Mouse (Mus musculus) C2C12 (cell line): ENCODE results near the gene Abca4. TPM values are rescaled to one million over a fixed set of nuclear protein-coding genes. Genes with fewer than 3 reads are reported as not detected.

Source experiments
- H3K27me3 ChIP-seq: one replicate; pipeline ENCODE4 v1.6.1; 2011; ENCODE audit not compliant: control insufficient read depth, insufficient read depth, insufficient read length
- H3K36me3 ChIP-seq: one replicate; pipeline ENCODE4 v1.6.1; 2011; ENCODE audit not compliant: control insufficient read depth, insufficient read depth
- H3K4me3 ChIP-seq: one replicate; pipeline ENCODE4 v1.5.1; 2011; ENCODE audit warnings: mild to moderate bottlenecking, control low read depth; ENCODE audit not compliant: poor library complexity, insufficient read depth, severe bottlenecking
- H3K79me2 ChIP-seq: one replicate; pipeline ENCODE4 v1.6.1; 2011; ENCODE audit not compliant: control insufficient read depth, insufficient read depth
- H3K79me3 ChIP-seq: one replicate; pipeline ENCODE4 v1.6.1; 2011; ENCODE audit warnings: low read depth, control low read depth
- H3ac ChIP-seq: one replicate; pipeline ENCODE3; 2011; ENCODE audit warnings: low read depth; ENCODE audit not compliant: control insufficient read depth, insufficient read length
- CEBPB ChIP-seq: IDR thresholded peaks from one replicate; pipeline ENCODE4 v1.6.1; 2011; ENCODE audit warnings: low read depth, mild to moderate bottlenecking, control low read depth, moderate library complexity
- CTCF ChIP-seq: IDR thresholded peaks from one replicate; pipeline ENCODE4 v1.5.1; 2011; ENCODE audit not compliant: control insufficient read depth, insufficient read depth, insufficient read length
- FOSL1 ChIP-seq: IDR thresholded peaks from one replicate; pipeline ENCODE4 v1.8.0; 2011; ENCODE audit warnings: mild to moderate bottlenecking, low read length; ENCODE audit not compliant: poor library complexity, insufficient read depth, severe bottlenecking
- MAX ChIP-seq: IDR thresholded peaks from one replicate; pipeline ENCODE4 v1.6.1; 2011; ENCODE audit warnings: mild to moderate bottlenecking, control low read depth
- MYOD1 ChIP-seq: IDR thresholded peaks from one replicate; pipeline ENCODE4 v1.6.1; 2011; ENCODE audit warnings: low read depth; ENCODE audit not compliant: control insufficient read depth, insufficient read length
- MYOG ChIP-seq: IDR thresholded peaks from one replicate; pipeline ENCODE4 v1.6.1; 2011; ENCODE audit not compliant: control insufficient read depth, insufficient read length; ENCODE audit errors: extremely low read depth
- USF1 ChIP-seq: IDR thresholded peaks from one replicate; pipeline ENCODE4 v1.6.1; 2011; ENCODE audit warnings: low read depth, mild to moderate bottlenecking, control low read depth, moderate library complexity
- polyA plus RNA-seq: library from polyadenylated mRNA; unstranded; fragments of >200 nt; fragmentation: generic; extraction: Trizol; gene quantifications from one replicate; pipeline ENCODE4 v1.2.1, GENCODE M21; 2012; ENCODE audit warnings: missing spikeins

The Abca4 gene
- polyA plus RNA-seq, 1 experiment: 0.02 TPM

DNA sequence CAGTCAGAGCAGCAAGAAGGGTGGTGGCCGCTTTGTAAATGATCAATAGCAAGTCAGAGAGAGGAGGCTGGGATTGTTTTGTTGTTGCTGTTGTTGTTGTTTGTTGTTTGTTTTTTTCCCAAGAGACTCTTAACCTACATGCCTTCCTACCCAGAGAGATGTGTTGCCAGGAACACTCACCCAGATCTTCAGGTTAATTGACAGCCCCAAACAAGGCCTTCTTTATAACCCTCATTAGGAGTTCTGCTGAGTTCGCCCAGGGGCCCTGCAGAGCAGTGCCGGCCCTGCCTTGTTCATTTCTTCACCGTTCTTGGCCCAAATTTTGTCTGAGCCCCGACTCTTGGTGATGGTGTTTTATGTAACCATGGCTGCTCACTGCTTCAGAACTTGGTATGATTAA is 156.2 kb downstream of the Abca4 start:
- Histone ChIP-seq H3K79me2 (no peaks in the 10 kb centered on the region), H3ac (no peak overlapping the region), H3K27me3 (no peaks in the 10 kb centered on the region), H3K4me3 (no peak overlapping the region), H3K36me3 (no peaks in the 10 kb centered on the region), H3K79me3 (no peaks in the 10 kb centered on the region)
- TF ChIP-seq MAX (no peak), MYOG (no peak), FOSL1 (no peak), CTCF (no peak), CEBPB (no peak), MYOD1 (no peak), USF1 (no peak)

DNA sequence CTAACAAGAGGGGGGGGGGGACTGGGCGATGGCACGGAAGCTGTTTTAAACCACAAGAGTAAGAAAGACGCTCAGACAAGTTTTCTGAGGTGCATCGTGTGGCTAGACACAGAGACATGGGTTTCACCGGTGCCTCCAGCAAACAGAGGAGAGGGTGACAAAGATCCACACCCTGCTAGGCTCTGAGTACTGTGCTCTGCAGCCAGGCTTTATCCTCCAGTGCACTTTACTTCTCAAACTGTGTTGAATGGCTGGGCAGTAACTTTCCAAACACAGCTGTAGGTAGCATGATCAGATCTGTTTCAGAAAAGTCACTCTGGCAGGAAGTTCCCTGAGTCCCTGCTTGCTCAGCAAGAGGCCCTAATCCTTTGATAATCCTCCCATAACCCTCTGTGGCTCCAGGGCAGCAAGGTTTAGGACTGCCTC is 158.1 kb downstream of the Abca4 start:
- Histone ChIP-seq H3K36me3 (no peaks in the 10 kb centered on the region), H3K27me3 (no peaks in the 10 kb centered on the region), H3K79me3 (no peaks in the 10 kb centered on the region), H3K4me3 (no peak overlapping the region), H3ac (no peak overlapping the region), H3K79me2 (no peaks in the 10 kb centered on the region)
- TF ChIP-seq USF1 (no peak), MYOG (no peak)

DNA sequence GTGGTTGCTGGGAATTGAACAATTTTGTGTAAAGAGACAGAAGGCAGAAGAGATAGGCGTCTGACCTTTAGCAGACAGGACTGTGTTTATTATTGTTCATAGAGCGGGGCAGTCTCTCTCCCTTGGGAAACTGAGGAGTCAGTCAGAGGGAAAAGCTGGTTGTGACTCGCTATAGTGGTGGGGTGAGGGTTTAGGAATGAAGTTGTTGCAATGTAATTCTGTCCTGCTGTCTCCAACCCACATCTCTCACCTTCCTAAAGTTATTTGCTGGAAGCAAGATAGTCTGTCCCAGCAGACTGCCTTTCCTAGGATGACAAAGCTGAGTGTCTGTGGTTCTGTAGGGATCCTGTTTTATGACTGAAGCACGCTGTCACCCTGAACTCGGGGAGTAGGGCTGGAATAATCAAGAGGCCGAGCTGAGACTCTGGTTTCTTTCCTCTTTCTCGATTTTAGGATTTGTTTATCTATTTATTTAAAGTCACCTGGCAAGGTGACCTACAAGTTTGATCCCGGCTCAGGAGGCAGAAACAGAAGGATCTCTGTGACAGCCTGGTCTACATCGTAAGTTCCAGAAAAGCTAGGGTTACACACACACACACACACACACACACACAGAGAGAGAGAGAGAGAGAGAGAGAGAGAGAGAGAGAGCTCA is 159.6 kb downstream of the Abca4 start:
- no peaks in the 10 kb centered on the region for H3K79me2 ChIP-seq
- no peak overlapping the region for H3K4me3 ChIP-seq
- no peaks in the 10 kb centered on the region for H3K27me3 ChIP-seq
- H3ac ChIP-seq: no peak overlapping the region
- no peak for TF ChIP-seq FOSL1
- TF ChIP-seq MYOD1: no peak
- TF ChIP-seq CTCF: no peak
- H3K36me3 ChIP-seq: no peaks in the 10 kb centered on the region
- no peaks in the 10 kb centered on the region for H3K79me3 ChIP-seq

DNA sequence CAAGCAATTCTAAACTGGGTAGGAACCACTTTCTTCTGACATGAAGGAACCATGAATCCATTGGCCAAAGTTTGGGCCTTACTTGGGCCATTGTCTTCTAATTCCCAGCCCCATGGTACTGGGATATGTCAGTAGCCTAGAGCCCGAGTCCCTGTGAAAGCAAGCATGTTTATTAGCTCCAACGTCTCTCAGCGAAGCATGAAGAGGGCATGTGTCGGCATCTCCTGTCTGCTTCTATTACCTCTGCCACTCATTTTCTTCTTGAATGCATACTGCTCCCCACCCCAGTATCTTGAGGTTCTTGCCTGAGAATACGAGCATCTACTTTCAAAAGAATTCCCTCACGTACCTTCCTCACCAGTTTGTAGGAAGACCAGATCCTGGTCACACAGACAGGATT is 161.5 kb downstream of the Abca4 start:
- Histone ChIP-seq H3ac (no peak overlapping the region), H3K79me2 (no peaks in the 10 kb centered on the region), H3K79me3 (no peaks in the 10 kb centered on the region), H3K4me3 (no peak overlapping the region), H3K27me3 (no peaks in the 10 kb centered on the region), H3K36me3 (no peaks in the 10 kb centered on the region)
- no peak for TF ChIP-seq MYOD1
- no peak for TF ChIP-seq USF1
- TF ChIP-seq CTCF: no peak
- no peak for TF ChIP-seq CEBPB
- TF ChIP-seq MAX: no peak

DNA sequence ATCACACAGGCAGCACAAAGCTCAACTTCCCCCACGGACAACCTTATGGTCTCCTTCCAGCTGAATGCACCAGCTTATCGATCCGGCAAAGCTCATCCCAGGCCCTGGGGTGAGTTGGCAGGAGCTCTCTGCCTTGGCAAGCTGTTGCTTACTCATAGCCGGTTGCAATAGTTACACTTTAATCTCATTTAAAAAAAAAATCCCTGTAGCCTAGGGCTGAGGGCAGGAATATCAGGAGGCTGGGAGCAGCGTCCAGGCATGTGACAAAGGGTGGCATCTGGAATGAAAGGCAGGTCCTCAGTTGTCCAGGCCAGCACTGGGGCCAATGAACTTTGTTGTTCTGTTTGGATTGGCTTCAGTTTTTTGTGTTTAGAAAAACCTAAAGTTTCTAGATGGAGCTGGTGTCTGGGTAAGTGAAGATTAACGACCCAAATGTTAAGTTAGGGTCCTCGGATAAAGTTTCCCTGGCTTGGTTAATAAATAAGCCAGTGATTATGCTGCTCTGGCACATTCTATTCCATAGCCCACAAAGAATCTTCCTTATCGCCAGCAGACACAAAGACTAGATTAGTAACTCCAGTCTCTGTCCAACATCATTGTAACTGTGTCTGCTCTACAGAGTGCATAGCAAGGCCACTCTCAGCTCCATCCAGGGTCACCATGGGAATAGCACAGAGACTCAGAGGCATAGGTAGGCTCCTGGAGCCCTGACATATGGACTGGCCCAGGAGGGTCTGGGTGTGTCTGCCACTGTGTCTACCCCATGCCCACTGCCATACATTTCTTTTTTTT is 162.2 kb downstream of the Abca4 start:
- H3K36me3 ChIP-seq: no peaks in the 10 kb centered on the region
- H3K4me3 ChIP-seq: no peak overlapping the region
- H3K27me3 ChIP-seq: no peaks in the 10 kb centered on the region
- no peaks in the 10 kb centered on the region for H3K79me2 ChIP-seq
- no peaks in the 10 kb centered on the region for H3K79me3 ChIP-seq
- TF ChIP-seq CTCF (no peak), FOSL1 (no peak), CEBPB (no peak), MYOD1 (no peak), USF1 (no peak), MYOG (no peak), MAX (no peak)
- H3ac ChIP-seq: no peak overlapping the region

DNA sequence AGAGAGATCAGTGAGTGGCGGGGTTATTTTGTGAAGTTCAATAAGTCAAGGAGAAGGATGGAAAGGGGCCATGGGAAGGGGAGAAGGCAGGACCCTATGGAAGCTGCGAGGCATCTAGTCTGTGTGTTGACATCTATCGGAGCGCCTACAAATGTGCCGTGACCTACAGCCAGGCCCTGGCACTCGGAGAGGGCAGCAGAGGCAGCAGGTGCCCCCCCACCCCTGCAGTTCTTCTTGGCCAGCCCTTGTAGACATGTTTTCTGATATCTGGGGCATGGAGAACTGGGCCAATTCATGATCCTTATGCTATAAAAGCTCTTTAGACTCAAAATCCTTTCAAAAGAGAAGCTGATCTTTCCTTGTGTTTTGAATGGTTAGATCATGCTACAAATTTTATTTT is 163.5 kb downstream of the Abca4 start:
- no peak for TF ChIP-seq MYOD1
- TF ChIP-seq MAX: no peak
- TF ChIP-seq MYOG: no peak
- TF ChIP-seq FOSL1: no peak
- TF ChIP-seq CTCF: no peak
- TF ChIP-seq USF1: no peak
- no peak for TF ChIP-seq CEBPB
- no peaks in the 10 kb centered on the region for H3K79me3 ChIP-seq
- H3K36me3 ChIP-seq: no peaks in the 10 kb centered on the region
- H3K79me2 ChIP-seq: no peaks in the 10 kb centered on the region
- H3K4me3 ChIP-seq: no peak overlapping the region
- no peak overlapping the region for H3ac ChIP-seq
- H3K27me3 ChIP-seq: no peaks in the 10 kb centered on the region
